Mouse (Mus musculus) embryo, embryonic 11 days (tissue): ENCODE data around the gene Galnt3.

Experiments
- DNase-seq: peaks from one replicate; pipeline ENCODE4 v3.0.0-alpha.2; 2015

Gene Galnt3

GRCm38 (mm10) chr2:66124591-66125271 is at the start of gene Galnt3:
Gene Galnt3 (minus strand): TSS chr2:66124994.
- DNase-seq: peak; percentile 53

GRCm38 (mm10) chr2:66173134-66173533 is 48.3 kb upstream of the Galnt3 start:
- DNase-seq: no peak

GRCm38 (mm10) chr2:66171643-66172042 is 46.8 kb upstream of the Galnt3 start:
- DNase-seq: no peak

GRCm38 (mm10) chr2:66170721-66171120 is 45.9 kb upstream of the Galnt3 start:
- DNase-seq: no peak

GRCm38 (mm10) chr2:66165025-66165424 is 40.2 kb upstream of the Galnt3 start:
- DNase-seq: no peak

- DNase-seq: no peak
Measured at GRCm38 (mm10) chr2:66158140-66158915, 33.5 kb upstream of the Galnt3 start.

GRCm38 (mm10) chr2:66151436-66151835 is 26.6 kb upstream of the Galnt3 start:
- DNase-seq: no peak

GRCm38 (mm10) chr2:66150531-66150930 is 25.7 kb upstream of the Galnt3 start:
- DNase-seq: no peak

GRCm38 (mm10) chr2:66148654-66149230 is 23.9 kb upstream of the Galnt3 start:
- no peak for DNase-seq

GRCm38 (mm10) chr2:66146473-66146872 is 21.7 kb upstream of the Galnt3 start:
- no peak for DNase-seq

GRCm38 (mm10) chr2:66144770-66145169 is 20.0 kb upstream of the Galnt3 start:
- no peak for DNase-seq

GRCm38 (mm10) chr2:66143284-66143683 is 18.5 kb upstream of the Galnt3 start:
- no peak for DNase-seq

- no peak for DNase-seq
Measured at GRCm38 (mm10) chr2:66142711-66143110, 17.9 kb upstream of the Galnt3 start.

- no peak for DNase-seq
Measured at GRCm38 (mm10) chr2:66142268-66142667, 17.5 kb upstream of the Galnt3 start.

GRCm38 (mm10) chr2:66140246-66140645 is 15.5 kb upstream of the Galnt3 start:
- DNase-seq: no peak

GRCm38 (mm10) chr2:66131862-66132544 is 7.2 kb upstream of the Galnt3 start:
- no peak for DNase-seq

- no peak for DNase-seq
Measured at GRCm38 (mm10) chr2:66128941-66129340, 4.1 kb upstream of the Galnt3 start.

GRCm38 (mm10) chr2:66127541-66127940 is 2.7 kb upstream of the Galnt3 start:
- DNase-seq: no peak

- no peak for DNase-seq
Measured at GRCm38 (mm10) chr2:66126936-66127335, 2.1 kb upstream of the Galnt3 start.

GRCm38 (mm10) chr2:66123756-66124589 is 821 bp downstream of the Galnt3 start:
- peak; percentile 39 for DNase-seq

GRCm38 (mm10) chr2:66117686-66118085 is 7.1 kb downstream of the Galnt3 start:
- no peak for DNase-seq

- DNase-seq: no peak
Measured at GRCm38 (mm10) chr2:66107864-66108514, 16.8 kb downstream of the Galnt3 start.
